ENCODE assay signal across 12 mouse cellular contexts in the genomic region with DNA sequence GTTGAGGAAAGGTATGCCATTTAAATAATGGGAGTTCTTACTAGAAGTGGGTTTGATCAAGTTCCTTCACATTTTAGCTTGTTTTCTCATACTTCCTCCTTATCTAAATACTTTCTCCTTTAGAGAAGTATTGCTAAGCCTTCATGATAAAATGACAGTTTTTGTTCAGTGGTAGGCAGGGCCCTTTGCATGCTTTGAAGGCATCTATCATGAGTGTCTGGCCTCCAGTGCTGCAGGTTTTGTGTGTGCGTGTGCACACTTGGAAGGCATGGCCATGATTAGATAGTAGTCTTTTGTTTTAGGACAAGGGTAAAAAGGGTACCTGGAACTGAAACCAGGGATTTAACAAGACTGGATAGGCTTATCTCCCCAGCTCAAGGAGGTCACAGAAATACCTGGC. TPM values are rescaled to one million over a fixed set of nuclear protein-coding genes. Genes with fewer than 3 reads are reported as not detected.
DNase-seq lines count a peak whose midpoint lies in the region; ATAC-seq and TF ChIP-seq lines count a peak whose summit lies in the region.
"Had no signal": no experiment of that assay in that cellular context is flagged by ENCODE, and none has a peak within 500 bp of the region (broad histone marks: within the 10 kb centered on the region; RNA-seq: fewer than 3 reads in every experiment).

No protein-coding gene starts in this region.

- TF ChIP-seq RAD21 in CH12.LX (IDR thresholded peaks at IDR 0.05; ENCODE audit: low read depth, low read length), result no peak
- no peak for TF ChIP-seq RAD21 in MEL (IDR thresholded peaks at IDR 0.05; ENCODE audit: low read depth, low read length)

- peak overlapping the region; percentile 70; the same call in 1 of the 2 replicates for H3K27ac ChIP-seq in kidney, adult 2 months (ENCODE audit: insufficient read depth, low read depth, low read length)
- H3K27ac ChIP-seq in CH12.LX (ENCODE audit: insufficient read depth, low read depth) (no peak overlapping the region), MEL (ENCODE audit: control insufficient read depth, low read depth, low read length) (peak overlapping the region; percentile 52)
- peak overlapping the region; percentile 34; the same call in 1 of the 2 replicates for H3K27ac ChIP-seq in liver, embryonic 15.5 days (replicated peaks)
- H3K27ac ChIP-seq: hindbrain, embryonic 12.5 days had no signal

- ATAC-seq in liver, embryonic 15.5 days (ENCODE audit: insufficient read depth), result no peak
- ATAC-seq in erythroid progenitor cell, adult 5-6 weeks (replicated peaks; ENCODE audit: low FRiP score, poor library complexity, severe bottlenecking), result no peak

- peak overlapping the region; percentile 15; the same call in 1 of the 2 replicates for H3K4me3 ChIP-seq in kidney, adult 2 months (ENCODE audit: insufficient read depth, low read depth, low read length)
- H3K4me3 ChIP-seq in CH12.LX (replicated peaks in 1 of 3; ENCODE audit: low read depth in 2 of 3, low read length in 2 of 3, poor library complexity in 1 of 3), result no peak overlapping the region
- peak overlapping the region; percentile 0 to 69; a peak in 3 of 4 replicates for H3K4me3 ChIP-seq in MEL (ENCODE audit: control insufficient read depth in 1 of 2, insufficient read depth in 1 of 2, low read depth in 2 of 2, low read length in 2 of 2)
- peak overlapping the region; percentile 46 for H3K4me3 ChIP-seq in liver, embryonic 15.5 days (replicated peaks)
- H3K4me3 ChIP-seq: hindbrain, embryonic 12.5 days had no signal

- peaks cover 51% of the 10 kb centered on the region for H3K4me1 ChIP-seq in kidney, adult 2 months (ENCODE audit: control insufficient read depth, insufficient read depth, low read length)
- H3K4me1 ChIP-seq in CH12.LX (ENCODE audit: control insufficient read depth in 1 of 2, insufficient read depth in 2 of 2) (peaks cover 15 to 78% of the 10 kb centered on the region in 2 experiments), MEL (ENCODE audit: control insufficient read depth in 1 of 2, insufficient read depth in 2 of 2, low read length in 2 of 2) (peaks cover 22 to 42% of the 10 kb centered on the region in 2 experiments)
- H3K4me1 ChIP-seq in liver, embryonic 15.5 days (replicated peaks), result peaks cover 82% of the 10 kb centered on the region

- H3K27me3 ChIP-seq in kidney, adult 2 months (replicated peaks; ENCODE audit: control insufficient read depth, insufficient read depth, low read length), result no peaks in the 10 kb centered on the region
- H3K27me3 ChIP-seq in CH12.LX (replicated peaks) (no peaks in the 10 kb centered on the region), MEL (ENCODE audit: control insufficient read depth in 1 of 2, insufficient read depth in 2 of 2, low read length in 2 of 2) (no peaks in the 10 kb centered on the region)
- H3K27me3 ChIP-seq in liver, embryonic 15.5 days, result no peaks in the 10 kb centered on the region
- H3K27me3 ChIP-seq: hindbrain, embryonic 12.5 days had no signal

- peak overlapping the region; percentile 19; the same call in 1 of the 2 replicates for H3K9ac ChIP-seq in CH12.LX (ENCODE audit: insufficient read depth, low read depth)
- H3K9ac ChIP-seq in MEL (ENCODE audit: control insufficient read depth, low read depth, low read length, poor library complexity, severe bottlenecking), result peak overlapping the region; percentile 4; the same call in 1 of the 2 replicates
- no peak overlapping the region for H3K9ac ChIP-seq in liver, embryonic 15.5 days
- H3K9ac ChIP-seq: hindbrain, embryonic 12.5 days had no signal

- dilution Hi-C loops in CH12.LX (cut with MboI; ENCODE audit: extremely low pct_ligation_motif_present, extremely low pct_unique_long_range_greater_than_20kb, low sequenced_read_pairs), result no loop called here

- H3K9me3 ChIP-seq in CH12.LX (replicated peaks; ENCODE audit: low read length) (no peaks in the 10 kb centered on the region), MEL (replicated peaks; ENCODE audit: insufficient read depth, low read length) (no peaks in the 10 kb centered on the region)
- H3K9me3 ChIP-seq in liver, embryonic 15.5 days (replicated peaks), result no peaks in the 10 kb centered on the region
- H3K9me3 ChIP-seq: hindbrain, embryonic 12.5 days had no signal

- in situ Hi-C loops in CH12.LX (cut with MboI; ENCODE audit: low pct_ligation_motif_present, low pct_unique_long_range_greater_than_20kb, low sequenced_read_pairs), result no loop called here

- no peak for TF ChIP-seq POLR2A in kidney, adult 2 months (IDR thresholded peaks at IDR 0.05; ENCODE audit: low read depth, low read length)
- TF ChIP-seq POLR2A in CH12.LX (IDR thresholded peaks at IDR 0.05; ENCODE audit: low read depth, low read length) (no peak), MEL (IDR thresholded peaks at IDR 0.05; ENCODE audit: control insufficient read depth in 1 of 2, insufficient read depth in 1 of 2, low read depth in 1 of 2, low read length in 2 of 2, poor library complexity in 1 of 2) (no peak)

- H3K4me2 ChIP-seq in CH12.LX (ENCODE audit: insufficient read depth, low read depth, poor library complexity, severe bottlenecking), result peak overlapping the region; percentile 97
- H3K4me2 ChIP-seq in liver, embryonic 15.5 days, result peak overlapping the region; percentile 67
- H3K4me2 ChIP-seq: hindbrain, embryonic 12.5 days had no signal

- TF ChIP-seq EP300 in CH12.LX (IDR thresholded peaks at IDR 0.05; ENCODE audit: low read length), result no peak
- peak; percentile 58 to 73 for TF ChIP-seq EP300 in MEL (IDR thresholded peaks at IDR 0.05; ENCODE audit: low read depth in 1 of 2, low read length in 2 of 2)

- H3K79me2 ChIP-seq in CH12.LX (replicated peaks; ENCODE audit: control insufficient read depth, extremely low read depth, insufficient read depth, poor library complexity, severe bottlenecking) (peaks cover 85% of the 10 kb centered on the region), MEL (ENCODE audit: control insufficient read depth, insufficient read depth, low read length, poor library complexity) (peaks cover 75% of the 10 kb centered on the region)

- no peaks in the 10 kb centered on the region; the same call in 1 of the 2 replicates for H3K36me3 ChIP-seq in kidney, adult 2 months (ENCODE audit: control insufficient read depth, insufficient read depth, low read length)
- H3K36me3 ChIP-seq in CH12.LX (replicated peaks in 1 of 2; ENCODE audit: control insufficient read depth in 1 of 2, insufficient read depth in 1 of 2, low read length in 1 of 2) (peaks cover 3 to 37% of the 10 kb centered on the region in 2 experiments), MEL (ENCODE audit: control insufficient read depth in 1 of 2, insufficient read depth in 2 of 2, low read length in 2 of 2) (peaks cover 3 to 51% of the 10 kb centered on the region in 2 experiments; a peak in 3 of 4 replicates)
- peaks cover 12% of the 10 kb centered on the region for H3K36me3 ChIP-seq in liver, embryonic 15.5 days (replicated peaks)
- H3K36me3 ChIP-seq: hindbrain, embryonic 12.5 days had no signal

- no peak for TF ChIP-seq CTCF in kidney, adult 2 months (conservative IDR thresholded peaks at IDR 0.05; ENCODE audit: insufficient read depth, insufficient read length, low read depth, low read length)
- TF ChIP-seq CTCF in CH12.LX (conservative IDR thresholded peaks at IDR 0.05 in 1 of 2, IDR thresholded peaks at IDR 0.05 in 1 of 2; ENCODE audit: low read depth in 2 of 2, low read length in 2 of 2) (no peak), MEL (IDR thresholded peaks at IDR 0.05 in 2 of 3, conservative IDR thresholded peaks at IDR 0.05 in 1 of 3; ENCODE audit: control insufficient read depth in 1 of 3, insufficient read depth in 1 of 3, low read depth in 2 of 3, low read length in 3 of 3, poor library complexity in 1 of 3, severe bottlenecking in 1 of 3) (no peak)

- no peak for DNase-seq in kidney, adult 2 months
- DNase-seq in kidney, postnatal 10 days, result no peak
- DNase-seq in CH12.LX (ENCODE audit: extremely low read depth) (no peak), MEL (ENCODE audit: low read depth, low spot score) (peak; percentile 72)
- DNase-seq in thymus, adult 18-20 months, result no peak
- DNase-seq: cerebellum, postnatal 36 days; gastrocnemius, postnatal 36 days; kidney, adult 18-20 months; lung, postnatal 36 days had no signal

- WGBS in kidney, adult 2 months, result 23% methylated on average over 1 of the region's 1 CpGs
- 11% methylated on average over 1 of the region's 1 CpGs for WGBS in liver, embryonic 15.5 days (ENCODE audit: insufficient replicate concordance)

TF ChIP-seq in CH12.LX, 34 proteins besides CTCF, POLR2A, EP300 and RAD21:
- no peak for TF ChIP-seq MAZ (IDR thresholded peaks at IDR 0.05; ENCODE audit: low read depth, low read length)
TF ChIP-seq in CH12.LX: peak in this region for 0.

TF ChIP-seq in MEL, 35 proteins besides CTCF, POLR2A, EP300 and RAD21 (continues in another document):
- TF ChIP-seq MYC (IDR thresholded peaks at IDR 0.05; ENCODE audit: low read depth, low read length) (peak; percentile 55; the same call in 1 of the 2 replicates), KAT2A (conservative IDR thresholded peaks at IDR 0.05; ENCODE audit: low read depth, low read length) (no peak), ZC3H11A (IDR thresholded peaks at IDR 0.05; ENCODE audit: low read depth, low read length) (no peak), CHD2 (IDR thresholded peaks at IDR 0.05; ENCODE audit: low read length) (no peak), USF1 (IDR thresholded peaks at IDR 0.05; ENCODE audit: low read depth, low read length) (no peak)

RNA-seq across cellular contexts. Expression of a gene that starts 3.8 kb away (rescaled TPM):
- 2,322 and 2,701 TPM in 2 replicates for polyA plus RNA-seq in kidney, adult 2 months (2012; rRNA removed)
- total RNA-seq in CH12.LX (2012; rRNA removed) (223 and 268 TPM in 2 replicates), CH12.LX (2014; rRNA removed) (260 and 269 TPM in 2 replicates), MEL (2012; rRNA removed) (216 and 243 TPM in 2 replicates)
- polyA plus RNA-seq in CH12.LX (2012; ENCODE audit: insufficient read length, low read depth) (313 and 329 TPM in 2 replicates), MEL (2012; ENCODE audit: insufficient read depth in 1 of 2, insufficient read length in 2 of 2, low read depth in 1 of 2, low replicate concordance in 2 of 2, missing spikeins in 1 of 2) (100 to 1,000 TPM in 1 of 2 experiments, not detected in 1; 339 TPM)
- polyA plus RNA-seq in liver, embryonic 15.5 days (2015; fragmentation: Nextera tagmentation; extraction: Ambion mirVana), result 278 and 304 TPM in 2 replicates
- total RNA-seq in erythroid progenitor cell, adult 5-6 weeks (2015; ENCODE audit: low replicate concordance), result 179 and 219 TPM in 2 replicates
- 95.3 and 151 TPM in 2 replicates for total RNA-seq in erythroid progenitor cell, adult 5-6 weeks (2017; ENCODE audit: low replicate concordance)

RNA-seq across cellular contexts. Expression of a gene that starts 26.2 kb away (rescaled TPM):
- 26.8 and 26.9 TPM in 2 replicates for polyA plus RNA-seq in kidney, adult 2 months (2012; rRNA removed)
- total RNA-seq in CH12.LX (2012; rRNA removed) (28.6 and 28.8 TPM in 2 replicates), CH12.LX (2014; rRNA removed) (23.5 and 24.2 TPM in 2 replicates), MEL (2012; rRNA removed) (0.04 and 0.10 TPM in 2 replicates)
- polyA plus RNA-seq in CH12.LX (2012; ENCODE audit: insufficient read length, low read depth) (49.3 and 50.6 TPM in 2 replicates), MEL (2012; ENCODE audit: insufficient read depth in 1 of 2, insufficient read length in 2 of 2, low read depth in 1 of 2, low replicate concordance in 2 of 2, missing spikeins in 1 of 2) (under 1 TPM in 1 of 2 experiments, not detected in 1; 0.06 TPM)
- 3.5 and 3.8 TPM in 2 replicates for polyA plus RNA-seq in liver, embryonic 15.5 days (2015; fragmentation: Nextera tagmentation; extraction: Ambion mirVana)
- total RNA-seq in erythroid progenitor cell, adult 5-6 weeks (2015; ENCODE audit: low replicate concordance), result 3.6 and 5.0 TPM in 2 replicates
- 1.5 and 2.7 TPM in 2 replicates for total RNA-seq in erythroid progenitor cell, adult 5-6 weeks (2017; ENCODE audit: low replicate concordance)

Comparison
In these comparisons a context has a peak if more than half of its experiments do, and no peak if none do; other contexts are left out.
1. H3K4me3 ChIP-seq: peak in kidney, adult 2 months (single experiment), MEL (2 of 2) and liver, embryonic 15.5 days (single experiment); none in CH12.LX (0 of 3).